Mouse (Mus musculus) midbrain, postnatal 0 days (tissue): ENCODE measurements at regions not wholly inside any gene's neighbourhood (a gene's known extent, or its start where the extent isn't known, plus 50 kb on each side); places are given as distances from the start of the nearest gene placed in this dataset.

Experiments used
- ATAC-seq: fragments of 200-750 bp; cut with Nextera tagmentation; 2 replicates; pipeline ENCODE4 v1.8.0; 2017; ENCODE audit warnings: moderate number of reproducible peaks, mild to moderate bottlenecking, moderate TSS enrichment, moderate library complexity; ENCODE audit not compliant: low FRiP score
- DNase-seq: peaks from one replicate; pipeline ENCODE4 v3.0.0-alpha.2; 2015; ENCODE audit warnings: low spot score
- H3K27ac ChIP-seq: fragments of 300-500 bp; sonication (generic); 2 replicates; pipeline ENCODE4 v1.5.1; 2014; ENCODE audit warnings: low read depth, mild to moderate bottlenecking, low read length, mixed read lengths
- H3K27me3 ChIP-seq: fragments of 300-500 bp; sonication (generic); 2 replicates; pipeline ENCODE4 v1.6.1; 2014; ENCODE audit warnings: low read length, control low read depth, mixed read lengths; ENCODE audit not compliant: insufficient read depth
- H3K36me3 ChIP-seq: fragments of 300-500 bp; sonication (generic); 2 replicates; pipeline ENCODE4 v1.6.1; 2014; ENCODE audit warnings: low read length, control low read depth, mixed read lengths; ENCODE audit not compliant: insufficient read depth
- H3K4me1 ChIP-seq: fragments of 300-500 bp; sonication (generic); 2 replicates; pipeline ENCODE4 v1.6.1; 2014; ENCODE audit warnings: mild to moderate bottlenecking, control low read depth, antibody characterized with exemption, low read length, mixed read lengths; ENCODE audit not compliant: insufficient read depth
- H3K4me2 ChIP-seq: fragments of 300-500 bp; sonication (generic); 2 replicates; pipeline ENCODE4 v1.6.1; 2014; ENCODE audit warnings: low read depth, mild to moderate bottlenecking, low read length, mixed read lengths; ENCODE audit not compliant: poor library complexity, severe bottlenecking
- H3K4me3 ChIP-seq: fragments of 300-500 bp; sonication (generic); 2 replicates; pipeline ENCODE4 v1.5.1; 2014; ENCODE audit warnings: low read depth, mild to moderate bottlenecking, low read length, moderate library complexity
- H3K9ac ChIP-seq: fragments of 300-500 bp; sonication (generic); replicated peaks from 2 replicates; pipeline ENCODE4 v1.6.1; 2014; ENCODE audit warnings: mild to moderate bottlenecking, low read length, moderate library complexity, mixed read lengths; ENCODE audit not compliant: poor library complexity, severe bottlenecking
- H3K9me3 ChIP-seq: fragments of 300-500 bp; sonication (generic); 2 replicates; pipeline ENCODE4 v1.6.1; 2016; ENCODE audit warnings: low read length, control low read depth
- CTCF ChIP-seq: IDR thresholded peaks from 2 replicates; pipeline ENCODE4 v1.5.1; 2016; ENCODE audit warnings: antibody characterized with exemption, mild to moderate bottlenecking
- WGBS: fragments of 180-500 bp; shearing (Covaris S2); extraction: QIAGEN DNeasy Blood & Tissue Kit; methylation state at CpG from one replicate; pipeline ENCODE4 v1.1.7; 2014; 5-methylcytosine and 5-hydroxymethylcytosine counted together

DNA sequence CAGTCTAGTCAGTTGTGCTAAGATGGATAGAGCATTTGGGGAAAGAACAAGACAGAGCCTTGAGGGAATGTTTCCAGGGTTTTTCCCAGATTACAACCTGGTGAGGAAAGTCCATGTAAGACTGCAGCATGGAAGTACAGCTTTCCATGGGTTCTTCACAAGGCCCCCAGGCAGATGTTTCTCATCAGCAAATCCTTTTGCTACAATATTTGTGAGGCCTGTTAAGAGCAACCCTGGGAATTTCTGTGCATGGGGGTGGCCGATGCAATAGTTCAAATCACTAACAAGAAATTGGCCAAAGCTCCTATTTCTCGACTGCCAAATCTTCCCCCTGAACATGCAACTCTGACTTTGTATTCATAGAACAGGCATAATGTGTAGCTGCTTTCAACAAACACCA is 546.0 kb downstream of the Nr2f2 start:
- Histone ChIP-seq H3K27ac (no peak overlapping the region), H3K9me3 (no peaks in the 10 kb centered on the region), H3K9ac (no peak overlapping the region), H3K4me3 (no peak overlapping the region), H3K36me3 (no peaks in the 10 kb centered on the region), H3K4me1 (no peaks in the 10 kb centered on the region), H3K27me3 (no peaks in the 10 kb centered on the region), H3K4me2 (no peak overlapping the region)
- TF ChIP-seq CTCF: no peak
- DNase-seq (no peak), ATAC-seq (no peak)
- 88% methylated on average over 2 of the region's 2 CpGs for WGBS

DNA sequence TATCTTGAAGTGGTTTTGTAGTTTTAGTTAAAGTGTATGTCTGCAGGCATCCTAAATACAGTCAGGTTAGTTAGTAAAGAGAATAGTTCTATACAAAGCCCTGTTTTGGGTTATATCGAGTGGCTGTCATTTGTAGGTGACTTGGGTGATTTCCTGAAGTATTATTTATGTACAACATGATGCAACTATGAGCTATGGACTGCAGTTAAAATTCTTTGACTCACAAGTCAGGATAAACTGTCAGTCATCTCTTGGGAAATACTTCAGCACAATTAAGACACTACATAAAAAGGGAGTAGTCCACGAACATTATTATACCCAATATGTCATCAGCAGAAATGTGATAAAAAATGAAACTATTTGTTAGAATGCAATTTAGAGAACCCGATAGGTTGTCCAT is 554.2 kb downstream of the Nr2f2 start:
- DNase-seq (no peak), ATAC-seq (no peak)
- Histone ChIP-seq H3K27ac (no peak overlapping the region), H3K4me1 (no peaks in the 10 kb centered on the region), H3K4me3 (no peak overlapping the region), H3K9me3 (no peaks in the 10 kb centered on the region), H3K9ac (no peak overlapping the region), H3K4me2 (no peak overlapping the region), H3K36me3 (no peaks in the 10 kb centered on the region), H3K27me3 (no peaks in the 10 kb centered on the region)
- TF ChIP-seq CTCF: no peak
- WGBS: 82% methylated on average over 3 of the region's 3 CpGs

DNA sequence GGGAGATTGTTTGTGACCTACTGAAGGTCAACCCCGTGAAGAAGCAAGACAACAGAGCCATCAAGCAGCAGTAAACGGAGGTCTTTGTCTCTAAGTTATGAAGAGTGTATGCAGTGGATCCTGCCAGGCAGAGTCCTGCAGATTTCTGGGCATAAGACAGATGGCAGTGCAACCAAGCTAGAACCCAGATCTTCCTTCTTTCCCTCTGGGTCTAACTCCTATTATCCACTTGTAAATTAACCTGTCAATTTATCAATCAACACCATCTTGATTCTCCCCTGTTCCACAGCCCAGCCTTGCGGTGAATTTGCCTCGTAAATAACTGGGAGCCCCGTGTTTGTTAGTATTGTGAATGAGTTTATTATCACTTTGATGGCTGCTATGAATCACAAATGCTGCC is 555.7 kb downstream of the Nr2f2 start:
- ATAC-seq: no peak
- H3K4me3 ChIP-seq: no peak overlapping the region
- 28% methylated on average over 5 of the region's 5 CpGs for WGBS

DNA sequence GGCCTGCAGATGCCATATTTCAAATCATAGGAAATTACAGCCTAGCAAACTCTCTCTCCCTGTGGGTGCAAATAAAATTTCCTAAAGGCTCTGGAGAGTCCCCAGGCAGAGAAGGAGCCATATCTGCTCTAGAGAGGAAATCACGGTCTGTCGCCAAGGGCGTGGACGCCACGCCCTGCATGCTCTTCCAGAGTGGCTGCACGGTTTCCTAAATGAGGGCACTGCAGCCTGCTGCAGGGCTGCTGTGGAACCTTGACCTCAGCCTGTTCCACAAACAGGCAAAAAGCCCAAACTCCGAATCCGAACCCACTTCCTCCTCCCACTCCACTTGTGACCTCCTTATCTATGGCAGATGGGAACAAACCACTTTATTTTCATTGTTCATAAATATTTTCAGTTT is 559.3 kb downstream of the Nr2f2 start:
- no peak overlapping the region for H3K9ac ChIP-seq
- ATAC-seq (no peak), DNase-seq (no peak)
- H3K27me3 ChIP-seq: no peaks in the 10 kb centered on the region
- no peaks in the 10 kb centered on the region for H3K4me1 ChIP-seq
- no peak overlapping the region for H3K27ac ChIP-seq
- no peak overlapping the region for H3K4me2 ChIP-seq
- H3K9me3 ChIP-seq: no peaks in the 10 kb centered on the region
- no peak overlapping the region for H3K4me3 ChIP-seq
- no peak for TF ChIP-seq CTCF
- WGBS: 55% methylated on average over 8 of the region's 8 CpGs
- no peaks in the 10 kb centered on the region for H3K36me3 ChIP-seq

More for the DNA sequence above, 555.7 kb downstream of the Nr2f2 start:
- H3K36me3 ChIP-seq: no peaks in the 10 kb centered on the region
- H3K4me2 ChIP-seq: peak overlapping the region; percentile 15; the same call in 1 of the 2 replicates
- peak; percentile 78 for TF ChIP-seq CTCF
- H3K27me3 ChIP-seq: no peaks in the 10 kb centered on the region
- H3K9me3 ChIP-seq: no peaks in the 10 kb centered on the region
- no peak overlapping the region for H3K27ac ChIP-seq
- peak; percentile 76 for DNase-seq
- no peaks in the 10 kb centered on the region for H3K4me1 ChIP-seq
- H3K9ac ChIP-seq: no peak overlapping the region

DNA sequence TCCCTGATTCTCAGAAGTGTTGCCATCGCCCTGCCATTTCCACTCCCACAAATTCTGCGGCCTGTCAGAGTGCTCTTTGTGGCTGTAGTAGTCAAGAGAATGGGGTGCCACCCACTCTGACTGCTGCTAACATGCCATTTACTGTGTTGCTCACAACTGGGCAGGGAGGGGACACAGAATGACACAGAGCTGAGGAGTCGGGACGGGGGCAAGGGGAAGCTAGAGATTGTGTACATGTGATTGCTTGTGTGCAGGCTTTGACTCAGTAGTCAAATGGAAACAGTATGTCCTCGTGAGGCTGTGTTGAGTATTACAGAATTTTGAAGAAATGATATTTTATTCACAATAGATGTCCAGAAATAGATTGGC is 595.6 kb downstream of the Nr2f2 start:
- WGBS: 39% methylated on average over 5 of the region's 5 CpGs
- DNase-seq (no peak), ATAC-seq (0 out of 2 replicates have a peak, but pooled peaks have one; percentile 16)
- Histone ChIP-seq H3K4me3 (no peak overlapping the region), H3K9ac (0 out of 2 replicates have a peak overlapping the region, but pooled peaks have one; percentile 29), H3K27me3 (peaks cover 7% of the 10 kb centered on the region), H3K4me2 (peak overlapping the region; percentile 50), H3K27ac (no peak overlapping the region), H3K4me1 (no peaks in the 10 kb centered on the region), H3K9me3 (no peaks in the 10 kb centered on the region), H3K36me3 (no peaks in the 10 kb centered on the region)
- TF ChIP-seq CTCF: peak; percentile 36

DNA sequence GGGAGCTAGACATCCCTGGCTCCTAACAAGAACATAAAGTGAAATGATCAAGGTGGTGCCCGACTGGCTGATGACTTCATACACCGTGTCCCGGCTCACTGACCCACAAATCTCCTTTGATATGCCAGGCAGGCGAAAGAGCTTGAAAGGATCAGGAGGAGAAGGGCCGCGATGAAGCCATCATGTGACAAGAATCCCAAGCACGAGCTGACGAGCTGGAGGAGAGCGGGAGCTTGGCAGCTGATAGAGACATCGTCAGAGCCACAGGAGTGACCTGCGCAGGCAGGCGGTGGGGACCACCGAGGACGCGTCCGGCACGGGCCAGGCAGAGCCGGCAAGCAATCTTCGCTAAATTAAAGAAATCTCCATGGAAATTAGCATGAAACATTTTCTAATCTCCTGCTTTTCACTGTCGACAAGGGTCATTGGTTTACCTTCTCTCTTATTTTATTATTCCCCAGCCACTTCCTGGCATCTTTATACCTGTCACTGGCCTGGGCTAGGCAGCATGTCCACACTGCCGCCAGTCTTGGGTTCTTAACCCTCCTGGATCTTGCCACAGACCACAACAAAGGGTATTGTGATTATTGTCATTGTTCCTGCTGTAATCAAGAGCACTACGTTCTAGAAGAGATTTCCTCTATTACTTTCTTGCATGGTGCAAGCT is 596.1 kb downstream of the Nr2f2 start:
- H3K27ac ChIP-seq: no peak overlapping the region
- peaks cover 9% of the 10 kb centered on the region for H3K27me3 ChIP-seq
- peak; percentile 53 for DNase-seq
- H3K4me1 ChIP-seq: no peaks in the 10 kb centered on the region
- WGBS: 5% methylated on average over 22 of the region's 22 CpGs
- TF ChIP-seq CTCF: no peak
- ATAC-seq: peak; percentile 77
- no peaks in the 10 kb centered on the region for H3K36me3 ChIP-seq
- peak overlapping the region; percentile 50 for H3K4me2 ChIP-seq
- no peaks in the 10 kb centered on the region for H3K9me3 ChIP-seq
- peak overlapping the region; percentile 26 for H3K4me3 ChIP-seq
- H3K9ac ChIP-seq: peak overlapping the region; percentile 29; the same call in 1 of the 2 replicates
